Mouse (Mus musculus) c-Kit-positive CD71-positive TER-119-negative erythroid progenitor cells, embryonic 14.5 days (primary cell): Measurements from ENCODE around the gene Serpinb9.
"Not testable (repeated sequence)": the region's sequence is repeated elsewhere in the genome, so short reads cannot be mapped to it uniquely, and the experiment has no call there.

Source experiments
- DNase-seq: peaks from one replicate; pipeline ENCODE4 v3.0.0-alpha.2; 2013; ENCODE audit warnings: low read depth

Serpinb9 gene

DNA sequence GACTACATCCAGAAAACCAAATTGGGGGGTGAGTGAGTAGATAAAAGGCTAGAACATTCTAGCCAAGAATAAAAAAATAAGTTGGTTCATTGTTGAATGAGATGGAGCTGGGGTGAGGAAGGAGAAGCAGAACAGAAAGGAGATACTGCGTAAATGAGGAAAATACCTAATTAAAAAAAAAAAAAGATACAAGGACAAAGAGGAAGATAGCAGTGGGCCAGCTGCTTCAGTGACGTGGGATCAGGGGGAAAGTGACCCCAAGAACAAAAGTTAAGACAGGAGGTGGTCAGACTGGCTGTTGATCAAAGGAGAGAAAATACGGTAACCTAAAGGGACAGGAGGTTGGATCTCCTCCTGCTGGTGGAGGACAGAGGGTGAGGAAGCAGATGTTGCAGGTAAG, at the start of gene Serpinb9:
Gene Serpinb9 (plus strand): TSS at position 301 of the 400 bp plus-strand sequence.
- DNase-seq, result no peak

- DNase-seq, result no peak
Measured at GRCm38 (mm10) chr13:32956537-32956936, 46.5 kb upstream of the Serpinb9 start.

DNA sequence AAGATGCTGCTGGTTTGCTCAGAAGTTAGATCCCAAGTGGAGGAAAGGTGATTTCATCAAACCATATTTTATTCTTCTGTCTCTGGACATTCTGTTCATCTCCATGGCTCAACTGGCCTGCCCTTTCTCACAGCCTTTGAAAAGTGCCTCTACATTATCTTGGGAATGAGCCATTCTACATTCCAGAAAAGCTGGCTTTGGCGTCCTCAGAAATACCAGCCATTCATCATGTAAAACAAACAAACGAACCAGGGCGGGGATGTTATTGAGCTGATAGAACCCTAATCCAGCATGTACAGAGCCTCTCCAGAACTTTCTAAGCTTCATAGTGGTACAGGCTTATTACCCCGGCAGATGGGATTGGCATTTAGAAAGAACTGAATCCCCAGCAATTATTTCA, 45.1 kb upstream of the Serpinb9 start:
- DNase-seq, result no peak

- DNase-seq, result not testable (repeated sequence)
Measured at GRCm38 (mm10) chr13:32958521-32958920, 44.5 kb upstream of the Serpinb9 start.

GRCm38 (mm10) chr13:32963990-32964753, 38.9 kb upstream of the Serpinb9 start:
- DNase-seq, result no peak

DNA sequence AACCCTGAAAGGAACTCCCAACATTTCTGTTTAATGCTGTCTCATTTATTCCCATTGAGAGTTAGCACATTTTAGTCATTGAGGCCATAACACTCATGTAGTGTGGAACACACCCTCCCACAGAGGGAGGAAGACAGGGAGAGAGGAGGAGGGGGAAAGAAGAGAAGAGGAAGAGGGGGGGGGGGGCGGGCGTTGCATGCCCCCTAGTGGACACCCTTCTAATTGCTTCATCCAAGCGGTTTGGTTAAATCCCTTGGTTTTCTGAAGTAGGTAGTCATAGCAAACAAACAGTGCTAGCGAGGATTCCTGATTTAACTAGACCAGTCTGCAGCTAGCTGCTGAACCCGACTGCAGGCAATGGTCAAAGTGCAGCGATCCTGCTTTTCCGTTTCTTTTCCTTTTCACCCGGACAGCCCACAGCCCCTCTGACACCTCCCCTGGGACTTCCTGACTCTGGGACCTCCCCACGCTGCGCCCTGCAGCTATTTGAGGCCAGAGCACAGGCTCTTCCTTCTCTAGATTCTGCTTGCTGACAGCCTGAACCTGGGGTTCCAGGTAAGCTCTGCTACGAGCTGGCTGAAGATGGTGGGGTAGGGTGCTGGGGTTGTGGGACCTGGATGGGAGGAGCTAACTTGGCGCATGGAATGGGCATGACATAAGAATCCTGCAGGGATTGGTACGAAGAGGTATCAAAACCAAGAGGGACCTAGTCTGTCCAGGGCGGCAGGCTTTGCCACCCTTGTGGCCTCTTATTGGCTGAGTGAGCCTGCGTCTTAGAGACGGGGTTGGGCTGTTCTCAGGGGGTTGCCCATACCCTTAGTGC, 37.9 kb upstream of the Serpinb9 start, which contains the start of gene Serpinb6b:
Gene Serpinb6b (plus strand): TSS at position 221 of the 823 bp plus-strand sequence.
- DNase-seq, result no peak

DNA sequence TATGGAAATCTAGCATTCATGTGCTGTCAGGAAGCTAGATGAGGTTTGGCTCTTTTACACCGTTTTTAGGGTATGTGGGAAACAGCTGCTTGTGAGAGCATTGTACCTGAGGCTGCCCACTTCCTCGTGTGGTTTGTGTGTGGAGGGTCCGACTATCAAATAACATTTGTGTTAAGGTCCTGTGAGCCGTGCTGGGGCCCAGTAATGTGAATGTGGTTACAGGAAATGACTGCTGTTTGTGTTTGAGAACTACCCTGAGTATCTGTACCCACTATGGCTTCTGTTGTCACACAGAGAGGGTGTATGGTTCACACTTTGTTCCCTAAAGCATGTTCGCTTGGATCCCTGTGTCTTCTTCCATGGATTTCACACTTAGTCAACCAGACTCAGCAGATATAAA, 36.9 kb upstream of the Serpinb9 start:
- DNase-seq, result no peak

- DNase-seq, result no peak
Measured at GRCm38 (mm10) chr13:32967233-32967632, 35.8 kb upstream of the Serpinb9 start.

DNA sequence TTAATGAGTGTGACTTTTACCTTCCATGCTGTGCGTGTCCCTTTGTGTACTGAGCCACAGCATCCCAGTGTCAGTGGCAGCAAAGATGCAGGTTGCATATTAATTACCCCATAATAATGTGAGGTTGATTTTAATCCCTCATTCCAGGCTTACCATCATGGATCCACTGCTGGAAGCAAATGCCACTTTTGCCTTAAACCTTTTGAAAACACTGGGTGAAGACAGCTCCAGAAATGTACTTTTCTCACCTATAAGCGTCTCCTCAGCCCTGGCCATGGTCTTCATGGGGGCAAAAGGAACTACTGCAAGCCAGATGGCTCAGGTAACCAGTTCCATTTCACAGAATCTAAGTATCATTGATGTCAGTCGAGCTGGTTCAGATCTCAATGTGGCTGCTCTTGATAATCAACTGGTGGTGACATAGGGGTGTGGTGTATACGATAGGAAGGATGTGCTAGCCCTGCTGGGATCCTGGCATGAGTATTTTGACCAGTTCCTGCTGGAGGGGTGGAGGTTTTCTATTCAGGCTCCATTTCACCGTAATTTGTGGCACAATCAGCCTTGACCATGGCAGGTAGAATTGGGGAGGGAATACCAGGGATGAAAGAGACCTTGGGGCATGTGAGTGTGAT, 34.6 kb upstream of the Serpinb9 start:
- peak; percentile 80 for DNase-seq

- no peak for DNase-seq
Measured at GRCm38 (mm10) chr13:32968996-32969640, 33.9 kb upstream of the Serpinb9 start.

DNA sequence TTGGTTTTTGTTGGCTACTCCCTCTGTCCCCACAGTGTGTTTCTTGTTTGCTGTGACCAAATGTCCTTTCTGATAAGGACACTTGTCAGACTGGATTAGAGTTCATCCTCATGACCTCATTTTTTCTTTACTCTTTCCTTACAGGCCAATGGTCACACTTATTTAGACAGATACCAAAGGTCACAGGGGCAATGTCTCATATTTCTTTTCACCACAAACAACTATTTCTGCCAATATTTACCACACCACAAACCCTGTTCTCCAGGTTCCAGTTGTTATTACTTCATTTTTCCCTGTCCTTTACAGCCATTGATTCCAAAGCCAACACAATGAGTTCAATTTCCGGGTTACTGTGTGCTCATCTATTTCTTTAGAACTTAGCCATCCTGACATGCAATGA, 33.4 kb upstream of the Serpinb9 start:
- DNase-seq, result no peak

GRCm38 (mm10) chr13:32970776-32971175, 32.3 kb upstream of the Serpinb9 start:
- DNase-seq, result no peak

DNA sequence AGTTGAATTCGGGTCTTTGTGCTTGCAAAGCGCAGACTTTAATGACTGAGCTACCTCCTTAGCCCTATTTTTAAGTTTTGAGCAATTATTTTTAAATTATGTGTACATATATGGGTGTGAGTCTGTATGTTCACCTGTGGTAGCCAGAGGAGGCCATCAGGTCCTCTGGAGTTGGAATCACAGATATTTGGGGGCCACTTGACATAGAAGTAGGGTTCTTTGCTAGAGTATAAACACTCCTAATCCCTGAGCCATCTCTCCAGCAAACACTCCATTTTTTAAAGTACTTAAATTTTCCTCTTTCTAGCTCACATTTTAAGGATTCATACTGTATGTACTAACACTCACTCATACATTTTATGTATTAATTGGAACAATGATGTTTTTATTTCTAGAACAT, 28.8 kb upstream of the Serpinb9 start:
- no peak for DNase-seq

DNA sequence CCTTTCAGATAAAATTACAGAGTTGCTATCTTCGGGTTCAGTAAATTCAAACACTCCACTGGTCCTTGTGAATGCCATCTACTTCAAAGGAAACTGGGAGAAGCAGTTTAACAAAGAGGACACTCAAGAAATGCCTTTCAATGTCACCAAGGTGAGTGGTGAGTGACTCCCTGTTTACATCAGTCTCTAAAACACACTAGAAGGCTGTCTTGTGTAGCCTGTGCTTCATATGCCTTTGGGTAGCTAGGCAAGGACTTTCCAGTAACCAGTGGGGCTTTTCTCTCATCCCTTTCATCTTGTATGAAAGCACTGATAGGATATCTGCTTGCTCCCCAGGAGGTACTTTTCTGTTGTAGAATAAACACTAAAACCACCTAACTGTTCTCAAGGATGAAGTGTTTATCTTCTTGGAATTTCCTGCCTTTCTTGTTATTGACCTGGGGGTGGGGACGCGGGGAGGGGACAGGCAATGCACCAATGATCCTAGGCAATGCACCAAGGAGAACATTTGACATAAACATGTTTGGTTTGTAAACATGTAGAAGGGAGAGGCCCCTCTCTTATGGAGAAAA, 28.1 kb upstream of the Serpinb9 start:
- DNase-seq, result peak; percentile 38

DNA sequence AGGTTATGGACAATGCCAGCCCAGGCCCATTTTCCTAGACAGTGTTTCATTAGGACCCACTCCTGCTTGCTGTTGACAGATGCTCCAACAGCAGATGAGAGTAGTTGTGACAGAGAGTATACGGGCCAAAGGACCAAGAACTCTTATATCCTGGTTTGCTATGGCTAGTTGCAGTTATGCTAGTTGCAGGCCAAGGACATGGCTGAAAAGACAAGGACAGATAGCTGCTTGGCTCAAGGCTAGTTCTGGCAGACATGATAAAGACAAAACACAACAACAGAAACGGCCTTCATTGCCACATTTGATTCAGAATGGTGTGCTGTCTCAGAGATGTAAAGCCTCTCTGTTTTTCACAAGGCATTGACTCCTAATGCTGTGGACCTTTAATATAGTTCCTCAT, 27.3 kb upstream of the Serpinb9 start:
- DNase-seq, result no peak

DNA sequence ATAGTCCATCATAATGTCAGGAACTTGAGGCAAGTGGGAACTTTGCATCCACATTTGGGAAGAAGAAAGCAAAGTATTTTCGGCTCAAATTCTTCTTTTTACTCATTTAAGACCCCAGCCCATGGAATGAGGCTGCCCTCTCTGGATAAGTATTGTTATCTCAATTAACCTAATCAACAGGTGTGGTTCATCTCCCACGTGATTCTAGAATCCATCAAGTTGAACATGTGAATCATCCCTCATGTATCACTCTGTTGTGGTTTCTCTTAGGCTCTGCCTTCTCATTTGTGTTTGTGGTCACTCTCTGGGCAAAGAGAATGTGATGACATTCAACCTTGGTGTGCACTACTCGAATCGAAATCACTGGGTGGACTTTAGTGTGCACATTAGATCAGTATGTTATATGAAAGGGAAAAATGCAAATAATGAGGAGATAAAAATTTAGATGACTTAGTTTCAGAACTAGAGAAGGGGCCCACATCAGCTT, 20.5 kb upstream of the Serpinb9 start:
- no peak for DNase-seq

- no peak for DNase-seq
Measured at GRCm38 (mm10) chr13:32986256-32986655, 16.8 kb upstream of the Serpinb9 start.

- DNase-seq, result peak; percentile 76
Measured at GRCm38 (mm10) chr13:32993152-32993893, 9.7 kb upstream of the Serpinb9 start.

GRCm38 (mm10) chr13:32993894-32994242, 9.2 kb upstream of the Serpinb9 start:
- DNase-seq, result no peak

DNA sequence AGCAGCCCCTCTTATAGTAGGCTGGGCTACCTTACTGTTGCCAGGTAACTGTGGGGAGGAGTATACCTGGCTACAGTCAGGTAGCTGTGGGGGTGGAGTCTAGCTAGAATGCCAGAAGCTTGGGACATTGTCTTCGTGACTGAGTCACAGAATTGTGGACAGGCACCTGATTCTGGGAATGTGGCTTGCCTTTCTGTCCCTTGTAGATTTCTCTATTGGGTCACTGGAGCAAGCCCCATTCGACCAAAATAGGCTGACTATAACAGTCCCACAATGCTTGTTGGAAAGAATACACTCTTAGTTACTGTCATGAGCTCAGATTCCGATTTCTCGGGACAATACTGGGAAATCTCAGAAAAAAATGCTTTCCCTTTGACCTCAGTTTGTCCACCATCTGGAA, 8.0 kb upstream of the Serpinb9 start:
- no peak for DNase-seq

- no peak for DNase-seq
Measured at GRCm38 (mm10) chr13:33001341-33001740, 1.7 kb upstream of the Serpinb9 start.
